Mouse (Mus musculus): ENCODE data around the gene Itgal.

DNA sequence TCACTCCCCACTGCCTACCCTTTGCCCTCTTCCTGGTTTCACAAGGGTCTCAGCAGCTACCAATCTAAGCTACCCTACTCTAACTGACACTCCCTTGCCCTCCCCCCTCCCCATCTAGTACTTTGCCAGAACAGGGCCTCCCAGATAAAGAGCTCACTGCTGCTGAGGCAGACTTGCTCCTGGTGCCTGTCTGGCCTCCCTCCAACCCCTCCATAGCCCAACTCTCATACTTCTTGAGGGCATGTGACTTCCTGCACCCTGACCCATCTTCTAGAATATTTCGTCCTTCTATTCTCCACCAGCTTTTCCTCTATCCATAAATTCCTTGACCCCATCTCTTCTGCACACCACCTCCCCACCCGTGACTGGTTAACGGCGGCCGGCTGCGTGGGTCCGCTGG, 46.8 kb downstream of the Itgal start:
- no peak for TF ChIP-seq CTCF (IDR thresholded peaks at IDR 0.05; ENCODE audit: extremely low read depth, insufficient read length, insufficient replicate concordance, low read depth, low read length)
- TF ChIP-seq POLR2A (IDR thresholded peaks at IDR 0.05; ENCODE audit: low read depth, low read length), result no peak

Measured in small intestine, adult 2 months (tissue).